Mouse (Mus musculus) liver, embryonic 12.5 days (tissue): ENCODE results near the gene Foxg1. TPM values are rescaled to one million over a fixed set of nuclear protein-coding genes. Genes with fewer than 3 reads are reported as not detected.

Source experiments
- polyA plus RNA-seq: library from polyadenylated mRNA; unstranded; fragments of >200 nt; fragmentation: Nextera tagmentation; extraction: Ambion mirVana; gene quantifications from 2 replicates; pipeline ENCODE4 v1.2.1, GENCODE M21; 2016

The Foxg1 gene
- polyA plus RNA-seq, 1 experiment from 2014 or later = not detected

Other genes starting within 250 kb of the Foxg1 start
- not detected in 2 replicates for gene Gm43517, start 2.5 kb downstream of the Foxg1 start, polyA plus RNA-seq